Mouse (Mus musculus) lung, adult 18-20 months (tissue): ENCODE results near the gene Gm37240.

Experiments used
- DNase-seq, 2 experiments: peaks; one replicate each; pipeline ENCODE4 v3.0.0; 2022; ENCODE audit warnings: mixed read lengths in 2 of 2

The Gm37240 gene

GRCm38 (mm10) chr3:84480006-84480897 lies 1407.1 kb downstream of the Gm37240 start, which contains the start of gene Fhdc1:
TSS of gene Fhdc1 (minus strand) at chr3:84480429.
- DNase-seq = peak; percentile 79 to 86

GRCm38 (mm10) chr3:84479293-84480005 lies 1407.9 kb downstream of the Gm37240 start:
- DNase-seq = peak; percentile 66 to 79

GRCm38 (mm10) chr3:84478896-84479292 lies 1408.4 kb downstream of the Gm37240 start:
- DNase-seq = no peak

GRCm38 (mm10) chr3:84478195-84478594 lies 1409.1 kb downstream of the Gm37240 start:
- no peak for DNase-seq

GRCm38 (mm10) chr3:84477498-84477897 lies 1409.8 kb downstream of the Gm37240 start:
- DNase-seq = no peak

- no peak for DNase-seq
Measured at GRCm38 (mm10) chr3:84474981-84475775, 1412.1 kb downstream of the Gm37240 start.

GRCm38 (mm10) chr3:84474398-84474797 lies 1412.9 kb downstream of the Gm37240 start:
- DNase-seq = no peak

- DNase-seq = peak in 1 of 2 experiments; percentile 45
Measured at GRCm38 (mm10) chr3:84472955-84473354, 1414.4 kb downstream of the Gm37240 start.

- DNase-seq = peak in 1 of 2 experiments; percentile 46
Measured at GRCm38 (mm10) chr3:84472527-84472926, 1414.8 kb downstream of the Gm37240 start.

- no peak for DNase-seq
Measured at GRCm38 (mm10) chr3:84471146-84471545, 1416.2 kb downstream of the Gm37240 start.

- DNase-seq = no peak
Measured at GRCm38 (mm10) chr3:84468111-84468453, 1419.2 kb downstream of the Gm37240 start.

GRCm38 (mm10) chr3:84467419-84468110 lies 1419.8 kb downstream of the Gm37240 start:
- DNase-seq = no peak

GRCm38 (mm10) chr3:84465822-84466500 lies 1421.4 kb downstream of the Gm37240 start:
- DNase-seq = no peak

- DNase-seq = no peak
Measured at GRCm38 (mm10) chr3:84461687-84462086, 1425.6 kb downstream of the Gm37240 start.

- DNase-seq = no peak
Measured at GRCm38 (mm10) chr3:84460952-84461351, 1426.4 kb downstream of the Gm37240 start.

- no peak for DNase-seq
Measured at GRCm38 (mm10) chr3:84460499-84460898, 1426.8 kb downstream of the Gm37240 start.

- DNase-seq = peak in 1 of 2 experiments; percentile 59
Measured at GRCm38 (mm10) chr3:84455733-84456417, 1431.4 kb downstream of the Gm37240 start.

GRCm38 (mm10) chr3:84450651-84451050 lies 1436.7 kb downstream of the Gm37240 start:
- DNase-seq = no peak

GRCm38 (mm10) chr3:84449015-84449414 lies 1438.3 kb downstream of the Gm37240 start:
- DNase-seq = no peak

- no peak for DNase-seq
Measured at GRCm38 (mm10) chr3:84447803-84448202, 1439.5 kb downstream of the Gm37240 start.
